Mouse (Mus musculus) intestine, postnatal 0 days (tissue): Measurements from ENCODE around the gene Dnali1. TPM values are rescaled to one million over a fixed set of nuclear protein-coding genes. Genes with fewer than 3 reads are reported as not detected.

Experiments used
- ATAC-seq: fragments of 200-750 bp; cut with Nextera tagmentation; 2 replicates; pipeline ENCODE4 v1.8.0; 2017; ENCODE audit warnings: mild to moderate bottlenecking, moderate TSS enrichment, moderate library complexity
- H3K27ac ChIP-seq: fragments of 300-500 bp; sonication (generic); 2 replicates; pipeline ENCODE4 v1.5.1; 2014; ENCODE audit warnings: mild to moderate bottlenecking, low read depth, low read length, moderate library complexity
- H3K27me3 ChIP-seq: fragments of 300-500 bp; sonication (generic); replicated peaks from 2 replicates; pipeline ENCODE4 v1.6.1; 2014; ENCODE audit warnings: low read length, mixed read lengths; ENCODE audit not compliant: control insufficient read depth, insufficient read depth
- H3K36me3 ChIP-seq: fragments of 300-500 bp; sonication (generic); 2 replicates; pipeline ENCODE4 v1.6.1; 2014; ENCODE audit warnings: mild to moderate bottlenecking, moderate library complexity; ENCODE audit not compliant: control insufficient read depth, insufficient read depth
- H3K4me1 ChIP-seq: fragments of 300-500 bp; sonication (generic); replicated peaks from 2 replicates; pipeline ENCODE4 v1.6.1; 2014; ENCODE audit warnings: antibody characterized with exemption, low read length, mixed read lengths; ENCODE audit not compliant: control insufficient read depth, insufficient read depth
- H3K4me2 ChIP-seq: fragments of 300-500 bp; sonication (generic); replicated peaks from 2 replicates; pipeline ENCODE4 v1.6.1; 2014; ENCODE audit warnings: low read depth, mild to moderate bottlenecking, moderate library complexity
- H3K4me3 ChIP-seq: fragments of 300-500 bp; sonication (generic); 2 replicates; pipeline ENCODE4 v1.5.1; 2014; ENCODE audit warnings: low read depth, low read length
- H3K9ac ChIP-seq: fragments of 300-500 bp; sonication (generic); 2 replicates; pipeline ENCODE4 v1.6.1; 2014; ENCODE audit warnings: mild to moderate bottlenecking, low read depth, low read length
- H3K9me3 ChIP-seq: fragments of 300-500 bp; sonication (generic); 2 replicates; pipeline ENCODE4 v1.6.1; 2016; ENCODE audit warnings: mixed run types; ENCODE audit not compliant: control insufficient read depth
- CTCF ChIP-seq: sonication (generic); IDR thresholded peaks from 2 replicates; pipeline ENCODE4 v1.5.1; 2016; ENCODE audit warnings: low read depth, mild to moderate bottlenecking, control low read depth, antibody characterized with exemption, moderate library complexity
- WGBS: fragments of 180-500 bp; shearing (Covaris S2); extraction: QIAGEN DNeasy Blood & Tissue Kit; methylation state at CpG from one replicate; pipeline ENCODE4 v1.1.7; 2014; 5-methylcytosine and 5-hydroxymethylcytosine counted together
- polyA plus RNA-seq: library from polyadenylated mRNA; unstranded; fragments of >200 nt; fragmentation: Nextera tagmentation; extraction: Ambion mirVana; gene quantifications from 2 replicates; pipeline ENCODE4 v1.2.1, GENCODE M21; 2015

Gene Dnali1
- polyA plus RNA-seq = not detected in 2 replicates

DNA sequence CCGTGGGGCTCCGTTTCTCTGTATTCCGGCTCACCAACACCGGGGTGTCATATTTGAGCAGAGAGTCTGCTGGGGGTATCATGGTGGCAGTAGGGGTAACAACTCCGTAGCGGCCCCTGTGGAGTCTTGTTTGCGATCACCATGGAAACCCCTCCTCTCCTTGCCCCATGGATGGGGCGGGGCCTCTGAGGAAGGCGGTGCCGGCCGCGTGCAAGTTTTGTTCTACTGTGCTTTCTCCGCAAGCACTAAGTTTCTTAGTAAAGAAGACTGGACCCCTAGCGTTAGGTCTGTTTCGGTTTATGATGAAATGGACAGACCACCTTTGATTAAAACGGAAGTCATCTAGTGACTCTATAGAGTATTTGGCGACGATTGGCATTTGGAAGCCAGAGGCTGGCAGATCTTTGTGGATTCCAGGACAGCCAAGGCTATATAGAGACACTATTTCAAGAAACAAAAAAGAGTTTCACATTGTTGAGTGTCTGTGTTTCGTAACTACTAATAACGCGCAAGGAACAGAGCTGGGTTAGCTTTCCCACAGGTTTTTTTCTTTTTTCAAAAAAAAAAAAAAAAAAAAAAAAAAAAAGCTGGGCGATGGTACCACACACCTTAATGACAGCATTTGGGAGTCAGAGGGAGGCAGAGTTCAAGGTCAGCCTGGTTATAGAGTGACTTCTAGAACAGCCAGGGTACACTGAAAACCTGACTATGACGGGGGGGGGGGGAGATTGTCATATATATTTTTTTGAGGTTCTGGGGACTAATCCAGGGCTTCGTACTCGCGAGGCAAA lies at the start of gene Dnali1:
Gene Dnali1 (minus strand): TSS at position 187 of the 791 bp plus-strand sequence.
- 0 out of 2 replicates have a peak, but pooled peaks have one; percentile 2 for TF ChIP-seq CTCF
- Histone ChIP-seq H3K9ac (peak within 1 kb of the TSS; percentile 88), H3K27me3 (no peaks in the 10 kb centered on the region), H3K4me2 (peak within 1 kb of the TSS; percentile 67), H3K9me3 (no peaks in the 10 kb centered on the region), H3K4me1 (peaks cover 8% of the 10 kb centered on the region), H3K4me3 (peak within 1 kb of the TSS; percentile 83), H3K36me3 (peaks cover 17% of the 10 kb centered on the region), H3K27ac (peak within 1 kb of the TSS; percentile 87)
- peak; percentile 7; the same call in 1 of the 2 replicates for ATAC-seq
- WGBS = 2% methylated on average over 26 of the region's 26 CpGs

DNA sequence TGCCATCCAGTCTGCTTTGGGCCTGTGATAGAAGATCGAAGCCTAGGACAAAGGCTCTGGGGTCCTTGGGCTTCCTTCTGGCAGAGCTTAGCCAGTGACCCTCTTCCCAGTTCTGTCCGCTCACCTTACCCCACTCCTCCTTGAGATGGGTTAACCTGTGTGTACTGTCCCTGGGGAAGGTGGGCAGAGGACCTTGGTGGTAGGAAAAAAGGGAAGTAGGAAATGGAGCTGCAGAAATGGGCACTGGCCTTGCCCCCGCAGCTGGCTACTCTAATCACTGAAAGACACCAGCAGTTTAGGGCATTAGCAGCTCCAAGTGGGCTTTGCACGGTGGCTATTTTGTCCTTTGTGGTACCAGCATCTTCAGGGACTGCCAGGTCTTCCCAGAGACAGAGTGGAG lies 49.6 kb upstream of the Dnali1 start:
- peak overlapping the region; percentile 39; the same call in 1 of the 2 replicates for H3K4me2 ChIP-seq
- ATAC-seq = no peak

DNA sequence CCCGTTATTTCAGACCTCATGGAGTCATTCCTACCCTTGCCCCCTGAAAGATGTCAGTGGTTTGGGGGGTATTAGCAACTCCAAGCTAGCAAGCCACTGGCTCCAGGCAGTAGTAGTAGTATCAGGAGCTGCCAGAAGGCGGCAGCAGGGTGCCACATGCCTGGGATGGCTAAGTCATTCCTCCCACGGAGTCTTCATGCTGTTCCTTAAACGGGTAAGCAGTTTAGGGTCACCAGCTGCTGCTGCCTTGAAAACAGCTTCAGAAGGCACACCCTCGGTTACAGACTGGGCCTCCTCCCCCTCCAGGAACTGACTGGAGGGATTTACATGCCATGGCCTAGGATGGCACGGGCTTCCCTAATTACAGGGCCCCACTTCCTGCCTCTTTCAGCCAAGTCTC lies 49.1 kb upstream of the Dnali1 start:
- 4% methylated on average over 6 of the region's 6 CpGs for WGBS
- Histone ChIP-seq H3K27me3 (no peaks in the 10 kb centered on the region), H3K4me1 (peaks cover 4% of the 10 kb centered on the region; the same call in 1 of the 2 replicates), H3K9me3 (no peaks in the 10 kb centered on the region), H3K9ac (no peak overlapping the region), H3K4me3 (no peak overlapping the region), H3K27ac (0 out of 2 replicates have a peak overlapping the region, but pooled peaks have one; percentile 4), H3K4me2 (peak overlapping the region; percentile 39), H3K36me3 (peaks cover 13% of the 10 kb centered on the region)
- TF ChIP-seq CTCF = peak; percentile 96
- peak; percentile 46 for ATAC-seq

More for the DNA sequence above, 49.6 kb upstream of the Dnali1 start:
- Histone ChIP-seq H3K9me3 (no peaks in the 10 kb centered on the region), H3K27me3 (no peaks in the 10 kb centered on the region), H3K4me1 (peaks cover 4% of the 10 kb centered on the region; the same call in 1 of the 2 replicates), H3K9ac (no peak overlapping the region), H3K36me3 (peaks cover 18% of the 10 kb centered on the region), H3K4me3 (no peak overlapping the region), H3K27ac (0 out of 2 replicates have a peak overlapping the region, but pooled peaks have one; percentile 4)
- TF ChIP-seq CTCF = no peak
- WGBS = 75% methylated on average over 4 of the region's 4 CpGs

DNA sequence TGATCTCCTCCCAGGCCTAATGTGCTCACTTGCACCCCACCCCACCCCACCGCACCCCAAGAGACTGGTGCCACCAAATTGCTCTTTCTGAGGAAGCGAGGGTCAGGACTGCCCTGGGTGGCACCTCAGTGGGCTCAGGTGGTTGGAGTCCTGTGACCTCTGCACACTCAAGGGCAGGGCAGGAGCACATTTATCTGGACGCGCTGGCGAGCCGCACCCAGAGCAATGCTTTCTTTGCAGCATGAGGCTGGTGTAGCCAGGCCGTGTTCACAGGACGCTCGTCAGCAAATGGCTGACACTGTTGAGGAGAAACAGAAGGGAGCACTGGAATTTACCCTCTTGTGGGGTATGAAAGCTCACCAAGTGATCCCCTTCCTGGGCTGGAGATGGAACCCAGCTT lies 39.9 kb upstream of the Dnali1 start:
- Histone ChIP-seq H3K27ac (no peak overlapping the region), H3K9me3 (no peaks in the 10 kb centered on the region), H3K4me2 (no peak overlapping the region), H3K9ac (no peak overlapping the region), H3K27me3 (no peaks in the 10 kb centered on the region), H3K4me3 (no peak overlapping the region), H3K36me3 (peaks cover 34% of the 10 kb centered on the region), H3K4me1 (no peaks in the 10 kb centered on the region)
- no peak for ATAC-seq
- WGBS = 85% methylated on average over 9 of the region's 9 CpGs
- TF ChIP-seq CTCF = no peak

DNA sequence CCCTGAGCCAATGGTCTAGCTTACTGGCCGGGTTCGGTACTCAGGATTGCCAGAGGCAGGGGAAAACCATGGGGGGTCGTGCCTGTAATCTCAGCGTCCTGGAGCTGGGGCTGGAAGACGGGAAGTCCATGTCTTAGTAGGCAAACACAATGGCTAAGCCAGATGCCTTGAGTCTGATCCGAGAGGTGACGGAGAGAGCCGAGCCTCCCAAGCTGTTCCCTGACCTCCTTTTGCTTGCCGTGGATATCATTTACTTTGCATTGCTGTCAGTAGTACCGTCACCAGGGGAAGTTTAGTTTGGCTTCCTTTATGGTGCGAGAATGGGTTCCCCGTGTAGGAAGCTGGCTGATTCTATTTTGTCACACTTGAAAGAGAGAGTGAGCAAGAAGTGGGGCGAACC lies 35.8 kb upstream of the Dnali1 start:
- peaks cover 31% of the 10 kb centered on the region; the same call in 1 of the 2 replicates for H3K36me3 ChIP-seq
- ATAC-seq = no peak
- no peak overlapping the region for H3K27ac ChIP-seq
- no peak overlapping the region for H3K9ac ChIP-seq
- TF ChIP-seq CTCF = no peak
- H3K4me2 ChIP-seq = no peak overlapping the region
- WGBS = 82% methylated on average over 13 of the region's 13 CpGs
- no peak overlapping the region for H3K4me3 ChIP-seq
- no peaks in the 10 kb centered on the region for H3K27me3 ChIP-seq
- H3K9me3 ChIP-seq = no peaks in the 10 kb centered on the region
- no peaks in the 10 kb centered on the region for H3K4me1 ChIP-seq

DNA sequence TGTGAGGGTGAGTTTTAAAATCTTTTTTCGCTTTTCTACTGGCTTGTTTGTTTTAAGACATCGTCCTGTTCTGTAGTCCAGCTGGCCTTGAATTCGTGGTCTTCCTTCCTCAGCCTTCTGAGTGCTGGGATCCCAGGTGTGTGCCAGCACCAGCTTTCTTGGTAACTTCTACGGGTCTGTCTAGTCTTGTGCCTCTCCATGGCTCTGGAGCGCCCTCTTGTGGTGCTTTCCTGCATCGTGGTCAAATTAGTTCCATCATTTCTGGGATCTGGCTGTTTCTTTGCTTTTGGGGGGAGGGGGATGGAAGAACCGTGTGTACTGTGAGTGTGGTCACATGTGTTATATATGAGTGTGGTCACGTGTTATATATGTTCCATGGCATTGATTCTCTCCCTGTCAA lies 34.0 kb upstream of the Dnali1 start:
- Histone ChIP-seq H3K36me3 (peaks cover 22% of the 10 kb centered on the region; the same call in 1 of the 2 replicates), H3K27ac (no peak overlapping the region), H3K4me1 (no peaks in the 10 kb centered on the region), H3K9me3 (no peaks in the 10 kb centered on the region), H3K4me3 (no peak overlapping the region), H3K27me3 (no peaks in the 10 kb centered on the region), H3K4me2 (no peak overlapping the region), H3K9ac (no peak overlapping the region)
- WGBS = 9% methylated on average over 8 of the region's 8 CpGs
- peak; percentile 54; the same call in 1 of the 2 replicates for ATAC-seq
- peak; percentile 99 for TF ChIP-seq CTCF
